Mouse (Mus musculus) hindbrain, embryonic 10.5 days (tissue): ENCODE measurements at regions not wholly inside any gene's neighbourhood (a gene's known extent, or its start where the extent isn't known, plus 50 kb on each side); places are given as distances from the start of the nearest gene placed in this dataset.

Experiments used
- DNase-seq: peaks from one replicate; pipeline ENCODE4 v3.0.0-alpha.2; 2017; ENCODE audit warnings: low spot score
- H3K27ac ChIP-seq: fragments of 300-500 bp; sonication (generic); 2 replicates; pipeline ENCODE4 v1.5.1; 2016; ENCODE audit warnings: mild to moderate bottlenecking, moderate library complexity
- H3K27me3 ChIP-seq: fragments of 300-500 bp; sonication (generic); 2 replicates; pipeline ENCODE4 v1.6.1; 2016; ENCODE audit warnings: mild to moderate bottlenecking; ENCODE audit not compliant: poor library complexity, insufficient read depth, severe bottlenecking
- H3K36me3 ChIP-seq: fragments of 300-500 bp; sonication (generic); 2 replicates; pipeline ENCODE4 v1.6.1; 2016; ENCODE audit warnings: mild to moderate bottlenecking, moderate library complexity
- H3K4me1 ChIP-seq: fragments of 300-500 bp; sonication (generic); replicated peaks from 2 replicates; pipeline ENCODE4 v1.6.1; 2016; ENCODE audit warnings: mild to moderate bottlenecking
- H3K4me3 ChIP-seq: fragments of 300-500 bp; sonication (generic); 2 replicates; pipeline ENCODE4 v1.5.1; 2016; ENCODE audit warnings: mild to moderate bottlenecking, moderate library complexity
- H3K9me3 ChIP-seq: fragments of 300-500 bp; sonication (generic); 2 replicates; pipeline ENCODE4 v1.6.1; 2016; ENCODE audit warnings: mild to moderate bottlenecking, moderate library complexity
- WGBS: fragments of 180-500 bp; shearing (Covaris S2); methylation state at CpG from one replicate; pipeline ENCODE4 v1.1.7; 2016; 5-methylcytosine and 5-hydroxymethylcytosine counted together

DNA sequence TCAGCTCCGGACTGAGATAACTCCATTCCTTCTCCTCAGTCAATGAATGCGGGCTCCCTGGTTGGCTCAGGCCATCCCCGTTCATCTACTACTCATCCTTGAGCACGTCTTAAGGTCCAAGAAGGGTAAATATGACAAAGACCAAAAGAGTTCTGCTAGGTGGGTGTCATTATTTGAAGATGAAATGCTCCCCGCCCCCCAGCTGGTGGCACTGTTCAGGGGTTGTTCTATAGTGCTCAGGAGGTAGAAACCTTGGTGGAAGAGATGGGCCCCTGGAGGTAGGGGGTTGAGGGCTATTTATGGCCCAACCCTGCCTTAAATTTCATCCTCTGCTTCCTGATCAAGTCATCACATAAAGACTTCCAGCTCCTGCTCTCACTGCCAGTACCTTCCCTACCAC lies 126.0 kb downstream of the Aipl1 start:
- no peak overlapping the region for H3K27ac ChIP-seq
- 86% methylated on average over 5 of the region's 5 CpGs for WGBS
- no peak overlapping the region for H3K4me3 ChIP-seq
- no peak for DNase-seq
- peaks cover 21% of the 10 kb centered on the region for H3K4me1 ChIP-seq
- H3K9me3 ChIP-seq: no peaks in the 10 kb centered on the region
- no peaks in the 10 kb centered on the region for H3K36me3 ChIP-seq
- H3K27me3 ChIP-seq: no peaks in the 10 kb centered on the region

DNA sequence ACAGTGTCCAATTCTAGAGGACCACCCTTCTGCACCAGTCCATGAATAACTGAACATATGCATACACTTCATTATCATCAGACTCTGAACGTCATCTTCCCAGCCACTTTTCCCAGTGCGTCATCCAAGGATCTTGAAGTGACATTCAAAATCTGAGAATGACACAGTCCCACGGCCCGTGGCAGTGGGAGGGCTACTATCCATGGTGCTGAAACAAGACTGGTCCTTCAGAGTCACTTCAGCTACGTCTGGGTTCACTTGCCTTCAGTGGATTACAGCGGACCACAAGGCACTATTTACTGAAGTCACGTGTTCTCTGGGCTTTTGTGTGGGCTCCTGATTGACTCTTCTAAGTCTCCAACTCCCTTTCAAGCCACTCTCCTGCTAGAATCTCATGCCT lies 128.7 kb downstream of the Aipl1 start:
- DNase-seq: no peak
- Histone ChIP-seq H3K4me1 (no peaks in the 10 kb centered on the region), H3K27me3 (no peaks in the 10 kb centered on the region), H3K36me3 (no peaks in the 10 kb centered on the region), H3K27ac (no peak overlapping the region), H3K9me3 (no peaks in the 10 kb centered on the region), H3K4me3 (no peak overlapping the region)
- WGBS: 45% methylated on average over 7 of the region's 7 CpGs

DNA sequence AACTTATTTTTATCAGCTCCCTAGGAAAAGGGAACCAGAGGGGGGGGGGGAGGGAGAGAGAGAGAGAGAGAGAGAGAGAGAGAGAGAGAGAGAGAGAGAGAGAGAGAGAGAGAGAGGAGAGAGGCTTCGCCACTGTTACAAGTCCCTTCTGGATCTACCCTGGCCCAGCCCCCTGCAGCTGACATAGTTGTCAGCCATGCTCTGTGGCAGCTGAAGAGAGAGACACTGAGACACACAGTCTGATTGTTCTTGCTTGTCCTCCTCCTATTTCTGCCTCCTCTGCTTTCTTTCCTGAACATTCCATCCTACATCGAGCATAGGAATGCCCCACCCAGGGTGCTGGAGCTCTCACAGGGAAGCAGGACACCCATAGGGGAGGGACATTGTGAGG lies 134.3 kb downstream of the Aipl1 start:
- Histone ChIP-seq H3K4me3 (no peak overlapping the region), H3K27me3 (no peaks in the 10 kb centered on the region), H3K36me3 (no peaks in the 10 kb centered on the region), H3K4me1 (peaks cover 11% of the 10 kb centered on the region), H3K9me3 (no peaks in the 10 kb centered on the region), H3K27ac (no peak overlapping the region)
- 34% methylated on average over 2 of the region's 2 CpGs for WGBS
- DNase-seq: no peak

DNA sequence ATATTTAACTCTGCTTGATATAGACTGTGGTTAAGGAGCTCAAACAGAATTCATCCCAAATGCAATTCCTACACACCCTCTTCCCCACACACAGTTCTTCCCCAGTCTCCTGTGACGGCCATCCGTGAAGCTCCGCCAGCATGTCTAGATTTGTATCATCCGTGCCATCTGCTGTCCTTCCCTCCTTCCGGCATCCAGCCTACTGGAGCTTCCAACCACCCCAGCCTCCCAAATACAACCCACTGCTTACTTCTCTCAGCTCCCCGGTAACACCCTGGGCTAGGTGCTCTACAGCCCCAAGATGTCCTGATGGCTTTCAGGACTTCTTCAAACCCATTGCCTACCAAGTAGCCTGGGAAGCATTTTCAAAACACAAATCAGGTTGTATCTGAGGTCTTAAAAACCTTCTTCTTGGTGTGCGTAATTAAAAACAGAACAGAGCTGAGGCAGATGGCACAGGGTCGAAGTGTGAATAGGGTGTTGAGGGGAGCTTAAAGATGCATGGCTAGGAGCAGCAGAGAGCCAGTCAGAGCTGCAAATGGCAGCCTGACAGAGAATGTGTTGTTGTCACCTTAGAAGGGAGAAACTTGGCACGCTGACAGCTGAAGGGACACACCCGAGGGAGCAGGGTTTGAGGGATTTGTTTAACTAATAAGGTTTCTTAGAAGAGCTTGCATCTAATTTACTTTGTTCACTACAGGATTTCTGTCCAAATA lies 134.8 kb downstream of the Aipl1 start:
- 72% methylated on average over 10 of the region's 10 CpGs for WGBS
- Histone ChIP-seq H3K4me1 (peaks cover 11% of the 10 kb centered on the region), H3K4me3 (no peak overlapping the region), H3K27me3 (no peaks in the 10 kb centered on the region), H3K27ac (no peak overlapping the region), H3K36me3 (no peaks in the 10 kb centered on the region), H3K9me3 (no peaks in the 10 kb centered on the region)
- no peak for DNase-seq

DNA sequence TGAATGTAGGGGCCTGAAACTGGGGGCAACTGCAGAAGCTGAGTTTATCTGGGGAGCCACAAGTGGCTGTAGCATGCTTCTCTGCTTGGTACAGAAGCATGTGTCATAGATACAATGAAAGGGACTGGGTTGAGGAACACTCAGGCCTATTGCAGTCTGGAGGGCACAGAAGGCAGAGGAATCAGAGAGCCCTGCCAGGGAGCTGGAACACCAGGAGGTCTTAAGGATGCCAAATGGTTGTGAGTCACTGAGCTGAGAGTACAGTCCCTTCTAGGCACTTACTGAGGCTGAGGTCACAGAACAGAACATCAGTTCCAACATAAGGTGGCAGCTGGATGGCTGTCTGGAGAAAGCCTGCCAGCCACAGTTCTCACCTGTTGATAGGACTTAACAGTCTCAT lies 136.5 kb downstream of the Aipl1 start:
- Histone ChIP-seq H3K27me3 (no peaks in the 10 kb centered on the region), H3K4me3 (no peak overlapping the region), H3K27ac (no peak overlapping the region), H3K4me1 (peaks cover 11% of the 10 kb centered on the region), H3K9me3 (no peaks in the 10 kb centered on the region), H3K36me3 (no peaks in the 10 kb centered on the region)
- DNase-seq: no peak

DNA sequence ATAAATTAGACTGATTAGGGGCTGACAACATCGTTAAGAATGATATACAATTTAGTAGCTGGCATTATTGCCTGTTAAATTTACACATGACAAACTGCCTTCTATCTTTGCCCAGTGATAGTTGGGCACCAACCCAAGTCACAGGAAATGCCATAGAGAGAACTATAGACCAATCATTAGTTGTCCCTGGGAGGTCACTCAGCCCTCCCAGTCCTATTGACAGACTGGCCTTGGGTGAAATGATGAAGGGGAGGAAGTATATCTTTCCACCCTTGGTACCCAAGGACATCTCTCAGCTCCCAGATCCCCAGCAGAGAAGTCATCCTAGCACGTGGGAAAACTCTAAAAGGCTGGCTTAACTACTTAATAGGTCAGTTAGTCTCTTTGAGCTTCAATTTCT lies 139.8 kb downstream of the Aipl1 start:
- Histone ChIP-seq H3K27me3 (no peaks in the 10 kb centered on the region), H3K36me3 (no peaks in the 10 kb centered on the region), H3K4me1 (peaks cover 3% of the 10 kb centered on the region), H3K9me3 (no peaks in the 10 kb centered on the region), H3K27ac (no peak overlapping the region), H3K4me3 (no peak overlapping the region)
- whole genome bisulfite sequencing: 74% methylated on average over 2 of the region's 2 CpGs
- DNase-seq: no peak

DNA sequence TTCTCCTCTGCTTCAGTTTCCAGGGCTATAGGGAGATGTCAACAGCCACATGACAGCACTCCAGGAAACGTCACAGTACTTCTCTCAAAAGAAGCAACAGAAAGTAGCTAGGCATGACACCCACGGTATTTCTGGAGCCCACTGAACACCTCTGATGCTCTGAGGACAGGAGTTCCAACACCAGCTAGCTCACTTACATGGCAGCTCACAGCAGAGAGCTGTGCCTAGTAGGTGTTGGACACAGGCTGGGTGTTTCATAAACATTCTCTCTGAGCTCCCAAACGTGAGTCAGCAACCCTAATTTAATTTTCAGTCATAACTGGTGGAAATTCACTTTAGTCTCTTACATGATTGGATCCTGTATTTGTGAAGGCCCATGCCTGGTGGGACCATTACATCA lies 140.2 kb downstream of the Aipl1 start:
- no peak overlapping the region for H3K27ac ChIP-seq
- H3K4me3 ChIP-seq: no peak overlapping the region
- H3K9me3 ChIP-seq: no peaks in the 10 kb centered on the region
- DNase-seq: no peak
- 71% methylated on average over 3 of the region's 3 CpGs for WGBS
- H3K27me3 ChIP-seq: no peaks in the 10 kb centered on the region
- H3K36me3 ChIP-seq: no peaks in the 10 kb centered on the region
- H3K4me1 ChIP-seq: no peaks in the 10 kb centered on the region

DNA sequence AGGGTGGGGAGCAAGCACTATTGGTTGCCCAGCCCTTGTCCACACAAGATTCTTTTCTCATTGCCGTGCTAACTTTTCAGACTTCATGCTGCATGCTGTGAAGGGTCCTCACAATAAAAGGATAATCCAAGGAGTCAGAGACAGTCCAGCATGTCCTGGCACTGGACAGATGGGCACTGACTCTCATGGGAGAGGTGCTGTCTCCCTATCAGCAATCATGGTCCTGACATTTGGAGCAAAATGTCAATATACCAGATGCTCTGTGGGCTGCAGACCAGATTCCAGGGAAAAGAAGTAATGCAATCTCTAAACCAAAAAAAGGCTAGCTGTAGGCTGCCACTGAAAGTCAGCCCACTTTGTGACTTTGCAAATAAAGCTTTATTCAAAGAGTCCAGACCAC lies 141.5 kb downstream of the Wscd1 start:
- Histone ChIP-seq H3K27me3 (no peaks in the 10 kb centered on the region), H3K4me1 (peaks cover 12% of the 10 kb centered on the region; the same call in 1 of the 2 replicates), H3K27ac (no peak overlapping the region), H3K4me3 (no peak overlapping the region), H3K9me3 (no peaks in the 10 kb centered on the region), H3K36me3 (no peaks in the 10 kb centered on the region)
- WGBS: 76% methylated on average over 1 of the region's 1 CpGs
- no peak for DNase-seq

DNA sequence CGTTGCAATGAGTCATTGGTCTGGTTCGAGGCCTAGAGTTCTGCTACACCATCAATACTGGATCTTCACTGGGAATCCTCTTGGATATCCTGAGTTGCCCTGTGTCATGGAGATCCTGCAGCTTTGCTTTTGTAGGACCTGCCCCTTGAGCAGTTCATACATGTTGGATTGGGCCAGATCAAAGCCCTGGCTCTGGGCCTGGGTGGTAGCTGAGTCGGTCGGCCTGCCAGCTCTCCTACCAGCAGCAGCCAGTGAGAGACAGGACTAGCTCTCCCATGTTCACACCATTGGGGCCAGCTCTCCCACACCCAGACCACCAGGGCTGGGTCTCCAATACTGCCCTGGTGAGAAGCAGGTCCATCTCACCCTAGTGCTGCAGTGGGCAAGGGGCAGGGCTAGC lies 139.4 kb downstream of the Wscd1 start:
- H3K9me3 ChIP-seq: no peaks in the 10 kb centered on the region
- no peak overlapping the region for H3K4me3 ChIP-seq

DNA sequence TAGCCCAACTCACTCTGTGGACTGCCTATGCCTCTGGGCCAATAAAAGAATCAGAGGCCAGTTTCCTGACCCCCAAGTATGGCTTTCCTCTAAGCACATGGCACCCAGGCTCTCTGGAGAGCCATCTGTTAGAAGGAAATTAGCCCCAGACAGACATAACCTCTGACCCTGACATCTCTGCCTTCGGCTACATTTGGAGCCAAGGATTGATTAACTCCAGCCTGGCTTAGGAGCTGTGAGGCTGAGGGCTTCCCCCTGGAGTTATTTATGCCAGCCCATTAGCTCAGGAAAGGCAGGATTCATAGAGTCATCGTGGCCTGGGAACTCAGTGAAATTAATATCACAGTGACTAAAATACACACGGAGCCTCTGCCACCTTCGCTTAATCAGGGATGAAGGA lies 137.5 kb downstream of the Wscd1 start:
- DNase-seq: peak; percentile 41
- Histone ChIP-seq H3K27ac (no peak overlapping the region), H3K4me3 (no peak overlapping the region), H3K9me3 (no peaks in the 10 kb centered on the region), H3K4me1 (peaks cover 15% of the 10 kb centered on the region), H3K27me3 (no peaks in the 10 kb centered on the region), H3K36me3 (no peaks in the 10 kb centered on the region)
- 62% methylated on average over 4 of the region's 4 CpGs for WGBS

More for the DNA sequence above, 139.4 kb downstream of the Wscd1 start:
- Histone ChIP-seq H3K27me3 (no peaks in the 10 kb centered on the region), H3K27ac (no peak overlapping the region), H3K36me3 (no peaks in the 10 kb centered on the region), H3K4me1 (peaks cover 13% of the 10 kb centered on the region; the same call in 1 of the 2 replicates)
- DNase-seq: no peak
- WGBS: 93% methylated on average over 4 of the region's 4 CpGs

DNA sequence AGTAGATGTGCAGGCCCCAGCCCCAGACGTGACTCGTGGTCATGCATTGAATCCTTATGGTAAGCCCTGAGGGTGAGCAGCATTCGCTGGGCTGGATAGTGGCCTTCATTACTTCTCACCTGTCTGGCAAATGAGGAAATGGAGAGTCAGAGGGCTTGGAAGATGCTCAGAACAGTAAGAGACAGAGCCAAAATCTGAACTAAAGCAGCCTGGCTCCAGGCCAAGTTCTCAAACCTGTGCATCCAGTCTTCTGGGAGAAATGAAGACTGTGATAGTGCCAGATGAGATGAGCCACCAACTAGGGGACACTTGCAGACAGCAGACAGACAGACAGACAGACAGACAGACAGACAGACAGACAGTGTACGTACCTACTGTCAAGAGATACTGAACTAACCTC lies 137.1 kb downstream of the Wscd1 start:
- no peak overlapping the region for H3K4me3 ChIP-seq
- 0 out of 2 replicates have a peak overlapping the region, but pooled peaks have one; percentile 2 for H3K27ac ChIP-seq
- 78% methylated on average over 4 of the region's 4 CpGs for WGBS
- H3K27me3 ChIP-seq: no peaks in the 10 kb centered on the region
- no peak for DNase-seq
- H3K4me1 ChIP-seq: peaks cover 15% of the 10 kb centered on the region
- no peaks in the 10 kb centered on the region for H3K36me3 ChIP-seq
- H3K9me3 ChIP-seq: no peaks in the 10 kb centered on the region

DNA sequence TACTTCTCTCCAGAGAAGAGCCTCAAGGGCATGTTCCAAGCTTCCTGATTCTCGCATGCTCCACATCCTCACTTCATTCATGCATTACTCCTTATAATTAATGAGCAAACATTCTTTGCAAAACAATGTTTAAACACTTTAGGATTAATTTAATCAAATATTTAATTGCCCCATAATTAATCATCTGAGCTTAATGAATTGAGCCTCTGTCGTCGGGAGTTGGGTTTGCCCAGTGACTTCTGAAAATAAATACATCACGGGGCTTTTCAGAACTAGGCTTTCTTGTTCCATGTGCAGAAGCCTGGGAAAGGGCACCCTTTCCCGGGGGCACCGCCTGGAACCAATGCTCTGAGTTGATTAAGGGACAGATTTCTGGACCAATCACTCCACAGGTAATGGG lies 135.1 kb downstream of the Wscd1 start:
- H3K36me3 ChIP-seq: no peaks in the 10 kb centered on the region
- no peak overlapping the region for H3K4me3 ChIP-seq
- DNase-seq: no peak
- H3K27me3 ChIP-seq: no peaks in the 10 kb centered on the region
- H3K9me3 ChIP-seq: no peaks in the 10 kb centered on the region
- H3K27ac ChIP-seq: no peak overlapping the region
- WGBS: 85% methylated on average over 6 of the region's 6 CpGs
- H3K4me1 ChIP-seq: peaks cover 15% of the 10 kb centered on the region

DNA sequence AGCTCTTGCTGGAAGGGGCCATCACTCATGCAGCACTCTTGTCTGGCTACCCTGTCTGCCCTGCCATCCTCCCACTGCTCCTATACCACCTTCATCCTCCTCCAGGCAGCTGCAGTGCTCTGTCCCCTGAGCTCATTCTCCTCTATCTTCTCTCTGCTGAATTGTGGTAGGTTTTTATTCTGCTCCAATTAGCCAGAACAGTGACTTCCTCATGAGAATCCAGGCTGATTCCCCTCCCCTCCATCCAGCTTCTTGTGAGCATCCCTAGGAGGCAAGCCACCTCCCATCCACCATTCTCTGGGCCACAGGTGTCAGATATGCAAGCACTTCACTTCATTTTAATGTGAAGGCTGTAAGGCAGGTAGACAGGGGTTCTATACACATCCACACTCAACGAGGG lies 132.1 kb downstream of the Wscd1 start:
- no peaks in the 10 kb centered on the region for H3K9me3 ChIP-seq
- H3K27ac ChIP-seq: no peak overlapping the region
- H3K27me3 ChIP-seq: no peaks in the 10 kb centered on the region
- WGBS: 69% methylated on average over 1 of the region's 1 CpGs
- no peak overlapping the region for H3K4me3 ChIP-seq
- no peaks in the 10 kb centered on the region for H3K36me3 ChIP-seq
- no peak for DNase-seq
- peaks cover 6% of the 10 kb centered on the region for H3K4me1 ChIP-seq

DNA sequence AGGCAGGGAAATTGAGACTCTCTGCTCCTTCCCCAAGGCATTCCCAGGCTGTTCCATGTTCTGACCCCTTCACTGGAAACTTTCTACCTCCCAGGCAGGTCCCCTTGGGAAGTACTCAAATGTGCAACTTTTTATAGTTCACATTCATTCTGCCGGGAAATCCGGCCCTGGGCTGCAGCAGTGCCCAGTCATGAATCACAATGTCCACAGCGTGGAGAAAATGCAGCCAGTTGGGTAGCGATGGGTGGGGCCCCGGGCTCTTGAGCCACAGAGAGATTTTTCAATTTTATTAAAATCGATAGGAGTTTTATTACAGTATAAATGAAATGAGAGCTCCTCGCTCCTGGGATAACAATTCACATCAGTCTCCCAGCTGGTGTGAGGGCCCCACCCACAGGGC lies 121.6 kb downstream of the Wscd1 start:
- 85% methylated on average over 7 of the region's 7 CpGs for WGBS
- no peak for DNase-seq

More for the DNA sequence above, 121.6 kb downstream of the Wscd1 start:
- H3K4me1 ChIP-seq: peaks cover 15% of the 10 kb centered on the region
- no peak overlapping the region for H3K27ac ChIP-seq
- H3K27me3 ChIP-seq: no peaks in the 10 kb centered on the region
- H3K4me3 ChIP-seq: no peak overlapping the region
- H3K9me3 ChIP-seq: 0 out of 2 replicates have a peak, but pooled peaks cover 2% of the 10 kb centered on the region
- no peaks in the 10 kb centered on the region for H3K36me3 ChIP-seq
